Mouse (Mus musculus) cortical plate, adult 2 months (tissue): ENCODE results near the gene Borcs7. TPM values are rescaled to one million over a fixed set of nuclear protein-coding genes. Genes with fewer than 3 reads are reported as not detected.

Experiments
- H3K27ac ChIP-seq: fragments of 200-500 bp; 2 replicates; pipeline ENCODE4 v1.5.1; 2012; ENCODE audit warnings: low read length, control low read depth, inconsistent platforms; ENCODE audit not compliant: insufficient read depth
- H3K4me1 ChIP-seq: fragments of 200-500 bp; 2 replicates; pipeline ENCODE4 v1.6.1; 2011; ENCODE audit warnings: low read length; ENCODE audit not compliant: control insufficient read depth, insufficient read depth
- H3K4me3 ChIP-seq: fragments of 200-500 bp; 2 replicates; pipeline ENCODE4 v1.5.1; 2011; ENCODE audit warnings: mild to moderate bottlenecking, low read length, control low read depth; ENCODE audit not compliant: insufficient read depth
- CTCF ChIP-seq: fragments of 200-500 bp; IDR thresholded peaks from 2 replicates; pipeline ENCODE4 v1.5.1; 2011; ENCODE audit warnings: mild to moderate bottlenecking, control low read depth, low read length; ENCODE audit not compliant: insufficient read depth; ENCODE audit errors: extremely low read depth
- POLR2A ChIP-seq: fragments of 200-500 bp; IDR thresholded peaks from 2 replicates; pipeline ENCODE4 v1.6.1; 2011; ENCODE audit warnings: mild to moderate bottlenecking, low read length, control low read depth; ENCODE audit not compliant: insufficient read depth; ENCODE audit errors: extremely low read depth
- polyA plus RNA-seq: library from polyadenylated mRNA; depleted of rRNA; stranded (reverse); fragments of >200 nt; gene quantifications from 2 replicates; pipeline ENCODE4 v1.2.3, GENCODE M21; 2012

Gene Borcs7
- polyA plus RNA-seq, 1 experiment = 19.2 TPM

DNA sequence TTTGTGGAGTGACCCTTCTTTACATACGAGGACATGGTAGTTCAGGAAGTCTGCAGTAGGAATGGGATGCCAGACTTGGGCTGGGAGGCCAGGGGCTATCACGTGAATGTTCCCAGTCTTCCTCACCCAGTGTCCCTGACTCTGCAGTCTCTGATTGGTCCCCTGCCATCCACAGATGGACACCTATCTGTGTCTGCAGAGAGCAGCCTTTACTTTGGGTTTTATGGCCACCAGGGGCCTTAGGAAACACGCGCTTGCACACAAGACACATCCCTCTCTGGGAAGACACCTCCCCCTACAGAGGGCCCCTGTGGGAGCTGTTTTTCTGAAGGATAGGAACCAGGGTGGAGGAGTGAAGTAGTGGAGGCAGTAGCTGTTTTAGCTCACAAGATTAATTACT, 28.2 kb upstream of the Borcs7 start:
- no peak overlapping the region for H3K4me3 ChIP-seq
- H3K4me1 ChIP-seq = 0 out of 2 replicates have a peak, but pooled peaks cover 1% of the 10 kb centered on the region
- TF ChIP-seq POLR2A = no peak
- no peak for TF ChIP-seq CTCF
- H3K27ac ChIP-seq = no peak overlapping the region

GRCm38 (mm10) chr19:46662214-46662613, 27.5 kb upstream of the Borcs7 start:
- no peak overlapping the region for H3K4me3 ChIP-seq

DNA sequence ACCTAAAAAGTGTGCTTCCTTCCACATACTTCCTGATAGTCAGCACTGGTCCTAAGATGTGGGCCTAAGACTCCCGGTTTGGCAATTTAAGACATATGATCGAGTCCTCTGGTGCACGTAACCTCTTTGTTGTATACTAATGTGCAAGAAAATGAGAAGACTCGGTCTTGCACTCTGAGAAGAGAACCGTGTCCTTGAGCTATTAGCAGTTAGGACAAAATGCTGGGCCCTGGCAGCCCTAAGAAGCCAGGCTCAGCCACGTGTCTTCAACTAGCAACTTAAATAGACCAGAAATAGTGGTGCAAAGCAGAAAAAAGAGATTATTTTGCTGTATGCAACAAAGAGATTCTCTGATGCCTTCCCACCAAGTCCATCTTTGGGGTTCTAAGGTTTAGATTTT, 26.9 kb upstream of the Borcs7 start:
- no peak overlapping the region for H3K27ac ChIP-seq
- no peak for TF ChIP-seq CTCF
- TF ChIP-seq POLR2A = no peak
- 0 out of 2 replicates have a peak, but pooled peaks cover 1% of the 10 kb centered on the region for H3K4me1 ChIP-seq
- H3K4me3 ChIP-seq = no peak overlapping the region

More at GRCm38 (mm10) chr19:46662214-46662613, 27.5 kb upstream of the Borcs7 start:
- H3K4me1 ChIP-seq = 0 out of 2 replicates have a peak, but pooled peaks cover 1% of the 10 kb centered on the region
- no peak for TF ChIP-seq CTCF
- TF ChIP-seq POLR2A = no peak
- no peak overlapping the region for H3K27ac ChIP-seq

DNA sequence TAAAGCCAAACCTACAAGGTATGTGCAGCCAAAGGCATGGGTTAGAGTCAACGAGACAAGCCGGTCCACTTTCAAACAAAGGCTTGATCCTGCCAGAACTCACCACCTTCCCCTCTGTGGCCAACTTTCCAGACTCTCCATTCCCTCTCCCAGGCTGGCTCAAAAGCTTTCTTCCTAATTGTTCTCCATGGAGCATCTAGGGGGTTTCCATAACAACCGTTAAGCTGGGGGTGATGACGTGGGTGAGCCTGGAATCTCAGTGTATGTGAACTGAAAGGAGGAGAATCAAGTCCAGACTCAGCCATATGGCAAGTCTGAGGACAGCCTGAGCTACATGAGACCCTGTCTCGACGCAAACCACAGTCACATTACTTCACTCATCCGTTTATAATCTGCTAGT, 24.2 kb upstream of the Borcs7 start:
- H3K27ac ChIP-seq = no peak overlapping the region
- TF ChIP-seq POLR2A = no peak
- TF ChIP-seq CTCF = no peak
- 0 out of 2 replicates have a peak, but pooled peaks cover 1% of the 10 kb centered on the region for H3K4me1 ChIP-seq
- H3K4me3 ChIP-seq = no peak overlapping the region

DNA sequence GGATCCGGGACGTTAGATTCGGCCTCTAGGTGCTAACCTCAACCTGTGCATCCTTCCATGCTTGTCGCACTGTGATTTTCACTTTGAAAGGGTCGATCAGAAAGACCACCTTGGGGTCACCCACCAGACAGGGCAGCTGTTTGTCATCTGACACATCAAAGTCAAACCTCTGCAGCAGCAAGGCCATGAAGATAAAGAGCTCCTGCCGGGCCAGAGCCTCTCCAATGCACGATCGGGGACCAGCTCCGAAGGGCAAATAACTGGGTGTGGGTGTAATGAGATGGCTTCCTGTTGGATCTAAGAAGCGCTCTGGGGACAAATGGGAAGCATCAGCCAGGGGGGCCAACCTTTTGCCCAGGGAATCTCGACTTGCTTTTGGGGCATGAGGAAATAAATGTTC, 22.4 kb upstream of the Borcs7 start:
- Histone ChIP-seq H3K4me3 (no peak overlapping the region), H3K4me1 (0 out of 2 replicates have a peak, but pooled peaks cover 1% of the 10 kb centered on the region), H3K27ac (no peak overlapping the region)
- TF ChIP-seq POLR2A = no peak
- no peak for TF ChIP-seq CTCF

- H3K4me1 ChIP-seq = 0 out of 2 replicates have a peak, but pooled peaks cover 1% of the 10 kb centered on the region
- no peak for TF ChIP-seq POLR2A
- TF ChIP-seq CTCF = no peak
- H3K4me3 ChIP-seq = no peak overlapping the region
- H3K27ac ChIP-seq = no peak overlapping the region
Observed at GRCm38 (mm10) chr19:46668263-46668662, 21.4 kb upstream of the Borcs7 start.

DNA sequence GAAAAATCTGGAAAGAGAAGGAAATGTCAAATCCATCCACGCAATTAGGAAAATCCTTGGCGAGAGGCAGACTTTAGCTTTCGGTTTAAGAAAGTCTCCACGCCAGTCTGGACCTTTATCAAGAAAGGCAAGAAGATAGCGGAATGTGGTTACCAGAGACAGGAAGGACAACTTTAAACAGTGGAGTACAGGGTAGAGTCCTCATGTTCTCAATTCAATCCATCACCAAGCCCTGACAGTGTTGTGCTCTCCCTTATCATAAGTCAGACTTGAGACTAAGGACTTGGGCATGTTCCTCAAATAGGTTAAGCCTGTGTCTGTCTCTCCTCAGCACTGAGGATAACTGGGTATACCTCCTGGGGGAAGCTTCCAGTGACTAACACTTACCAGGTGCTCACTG, 19.9 kb upstream of the Borcs7 start:
- 0 out of 2 replicates have a peak, but pooled peaks cover 1% of the 10 kb centered on the region for H3K4me1 ChIP-seq
- no peak overlapping the region for H3K4me3 ChIP-seq
- TF ChIP-seq CTCF (no peak), POLR2A (no peak)
- H3K27ac ChIP-seq = no peak overlapping the region

- Histone ChIP-seq H3K4me3 (no peak overlapping the region), H3K27ac (no peak overlapping the region), H3K4me1 (no peaks in the 10 kb centered on the region)
- peak; percentile 87 for TF ChIP-seq CTCF
- TF ChIP-seq POLR2A = no peak
Observed at GRCm38 (mm10) chr19:46670691-46671090, 19.0 kb upstream of the Borcs7 start.

DNA sequence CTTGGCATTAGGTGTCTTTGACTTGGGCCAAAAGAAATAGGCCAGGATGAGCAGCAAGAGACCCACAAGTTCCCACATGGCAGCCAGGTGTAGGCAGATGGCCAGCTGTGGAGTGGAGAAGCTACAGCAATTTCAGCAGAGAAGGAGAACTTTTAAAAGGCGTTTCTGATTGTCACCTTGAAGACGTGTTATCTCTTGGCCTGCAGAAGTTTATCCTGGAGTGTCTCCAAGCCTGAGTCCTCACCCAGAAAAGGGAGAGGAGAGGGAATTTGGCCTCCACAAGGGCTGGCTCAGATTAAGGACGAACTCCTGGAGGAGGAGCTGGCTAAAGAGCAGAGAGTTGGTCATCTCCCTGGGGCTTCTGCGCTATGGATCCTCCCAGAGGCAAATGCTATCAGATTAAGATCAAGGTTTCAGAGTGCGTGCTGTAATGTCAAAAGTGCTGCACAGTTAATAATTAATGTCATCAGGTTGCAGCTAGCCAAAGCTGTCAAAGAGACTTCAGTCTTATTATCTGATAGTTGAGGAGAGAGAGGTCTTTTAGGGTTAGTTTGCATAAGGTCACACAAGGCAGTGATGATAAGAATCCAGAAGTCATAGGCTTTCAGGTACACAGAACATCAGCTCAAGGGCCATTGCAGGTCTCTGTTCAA, 16.8 kb upstream of the Borcs7 start, which contains the start of gene Cyp17a1:
Gene Cyp17a1, minus strand, starts transcription at position 407 of the 653 bp plus-strand sequence.
- no peak within 1 kb of the TSS for H3K4me3 ChIP-seq
- H3K4me1 ChIP-seq = no peaks in the 10 kb centered on the region
- H3K27ac ChIP-seq = no peak within 1 kb of the TSS
- no peak for TF ChIP-seq POLR2A
- no peak for TF ChIP-seq CTCF

- no peak for TF ChIP-seq CTCF
- TF ChIP-seq POLR2A = no peak
- Histone ChIP-seq H3K27ac (no peak overlapping the region), H3K4me3 (no peak overlapping the region), H3K4me1 (no peaks in the 10 kb centered on the region)
Observed at GRCm38 (mm10) chr19:46675641-46676040, 14.1 kb upstream of the Borcs7 start.
